Mouse (Mus musculus) ES-Bruce4 (cell line): ENCODE results near the gene Zfp574. TPM values are rescaled to one million over a fixed set of nuclear protein-coding genes. Genes with fewer than 3 reads are reported as not detected.

ENCODE experiments used
- H3K27ac ChIP-seq: 2 replicates; pipeline ENCODE4 v1.5.1; 2012; ENCODE audit warnings: low read length, inconsistent platforms; ENCODE audit not compliant: insufficient read depth
- H3K27me3 ChIP-seq: 2 replicates; pipeline ENCODE4 v1.6.1; 2012; ENCODE audit warnings: mild to moderate bottlenecking, low read length, inconsistent platforms; ENCODE audit not compliant: control insufficient read depth, poor library complexity, insufficient read depth, severe bottlenecking
- H3K36me3 ChIP-seq: 2 replicates; pipeline ENCODE4 v1.6.1; 2012; ENCODE audit warnings: inconsistent platforms, mild to moderate bottlenecking, low read length, moderate library complexity; ENCODE audit not compliant: control insufficient read depth, poor library complexity, insufficient read depth, severe bottlenecking
- H3K4me1 ChIP-seq: one replicate; pipeline ENCODE4 v1.8.1; 2011; ENCODE audit warnings: low read length; ENCODE audit not compliant: control insufficient read depth, insufficient read depth
- H3K4me3 ChIP-seq: 2 replicates; pipeline ENCODE4 v1.5.1; 2011; ENCODE audit warnings: low read depth, mild to moderate bottlenecking, low read length
- H3K9ac ChIP-seq: 2 replicates; pipeline ENCODE4 v1.6.1; 2012; ENCODE audit warnings: low read depth, mild to moderate bottlenecking, inconsistent platforms; ENCODE audit not compliant: poor library complexity, severe bottlenecking
- H3K9me3 ChIP-seq: replicated peaks from 2 replicates; pipeline ENCODE4 v1.6.1; 2012; ENCODE audit warnings: mild to moderate bottlenecking, low read length, inconsistent platforms; ENCODE audit not compliant: control insufficient read depth, poor library complexity, insufficient read depth, severe bottlenecking
- CTCF ChIP-seq: IDR thresholded peaks from one replicate; pipeline ENCODE4 v1.8.1; 2011; ENCODE audit warnings: low read depth, low read length
- EP300 ChIP-seq: IDR thresholded peaks from 2 replicates; pipeline ENCODE4 v1.6.1; 2011; ENCODE audit warnings: low read depth, low read length; ENCODE audit not compliant: insufficient read depth
- POLR2A ChIP-seq: IDR thresholded peaks from one replicate; pipeline ENCODE4 v1.8.1; 2011; ENCODE audit warnings: low read length; ENCODE audit not compliant: insufficient read depth
- polyA plus RNA-seq: library from polyadenylated mRNA; stranded (reverse); fragments of >200 nt; gene quantifications from 2 replicates; pipeline ENCODE4 v1.2.4, GENCODE M21; 2011; ENCODE audit warnings: low read depth; ENCODE audit not compliant: missing spikeins, insufficient read depth, insufficient read length

Gene Zfp574
- polyA plus RNA-seq, 1 experiment: 13.5 TPM

DNA sequence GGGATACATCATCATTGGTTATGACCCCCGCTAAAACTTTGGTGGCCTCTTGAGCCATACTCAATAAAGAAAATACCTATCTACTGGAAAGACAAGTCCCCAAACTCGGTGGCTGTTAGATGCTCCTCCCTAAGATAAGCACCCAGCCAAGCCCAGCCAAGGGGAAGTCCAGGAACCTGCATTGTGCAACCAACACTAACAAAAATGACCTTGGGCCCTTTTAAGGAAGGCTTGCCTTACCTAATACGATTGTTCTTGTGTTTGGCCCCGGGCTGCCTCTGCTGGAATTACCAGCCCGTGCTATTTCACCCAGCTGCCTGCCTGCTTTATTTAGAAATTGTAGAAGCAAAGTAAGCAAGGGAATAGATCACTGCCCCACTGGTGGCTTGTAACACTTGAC, 12.3 kb downstream of the Zfp574 start:
- Histone ChIP-seq H3K27ac (peak overlapping the region; percentile 37; the same call in 1 of the 2 replicates), H3K4me1 (peaks cover 6% of the 10 kb centered on the region), H3K9me3 (no peaks in the 10 kb centered on the region), H3K9ac (no peak overlapping the region), H3K4me3 (no peak overlapping the region), H3K36me3 (peaks cover 33% of the 10 kb centered on the region), H3K27me3 (no peaks in the 10 kb centered on the region)
- TF ChIP-seq CTCF (no peak), EP300 (no peak), POLR2A (no peak)

DNA sequence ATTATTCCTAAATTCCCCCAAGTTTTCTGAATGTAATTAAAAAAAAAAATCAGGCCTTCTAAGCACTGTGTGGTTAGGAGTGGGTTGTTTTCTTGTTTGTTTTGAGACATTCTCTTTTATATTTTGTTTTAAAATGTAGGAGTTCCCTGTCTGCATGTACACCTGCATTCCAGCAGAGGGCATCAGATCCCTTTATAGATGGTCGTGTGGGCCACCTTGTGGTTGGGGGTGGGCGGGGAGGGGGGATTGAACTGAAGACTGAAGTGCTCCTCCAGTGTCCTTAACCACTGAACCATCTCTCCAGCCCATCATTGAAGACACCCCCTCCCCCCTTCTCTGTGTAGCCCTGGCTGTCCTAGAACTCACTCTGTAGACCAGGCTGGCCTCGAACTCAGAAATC, 14.3 kb downstream of the Zfp574 start:
- TF ChIP-seq EP300 (no peak), CTCF (peak; percentile 49)
- no peak overlapping the region for H3K9ac ChIP-seq
- H3K4me1 ChIP-seq: peaks cover 7% of the 10 kb centered on the region
- no peak overlapping the region for H3K4me3 ChIP-seq
- peak overlapping the region; percentile 56; the same call in 1 of the 2 replicates for H3K27ac ChIP-seq
- H3K9me3 ChIP-seq: no peaks in the 10 kb centered on the region
- no peaks in the 10 kb centered on the region for H3K27me3 ChIP-seq
- peaks cover 18% of the 10 kb centered on the region for H3K36me3 ChIP-seq

DNA sequence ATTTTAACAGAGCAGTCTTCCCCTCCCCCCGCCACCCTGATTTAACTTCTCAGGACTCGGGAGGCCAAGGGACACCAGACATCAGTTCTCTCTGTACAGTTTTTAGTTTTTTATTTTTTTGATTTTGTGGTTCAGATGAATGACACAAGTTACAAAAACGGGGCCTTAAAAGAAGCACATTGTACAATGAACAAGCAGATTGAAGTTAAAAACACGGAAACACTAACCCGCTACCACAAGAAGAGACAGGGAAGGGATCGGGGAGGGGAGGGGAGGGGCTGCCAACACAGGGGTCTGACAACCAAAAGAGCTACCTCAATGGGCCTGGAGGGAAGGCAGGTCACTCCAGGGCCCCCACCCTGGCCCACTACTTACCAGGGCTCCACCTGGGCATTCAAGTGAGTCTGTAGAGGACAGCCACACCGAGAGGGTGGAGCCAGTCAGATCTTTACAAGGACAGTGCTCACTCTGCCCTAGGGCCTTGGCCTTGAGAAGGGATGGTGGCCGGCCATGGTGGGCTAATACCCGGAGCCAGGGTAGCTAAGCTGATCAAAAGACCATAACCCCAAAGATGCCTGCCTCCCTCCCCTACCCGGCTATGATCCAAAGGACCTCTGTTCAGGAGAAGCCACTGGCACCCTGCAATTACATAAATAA, 15.0 kb downstream of the Zfp574 start:
- Histone ChIP-seq H3K9me3 (no peaks in the 10 kb centered on the region), H3K27me3 (no peaks in the 10 kb centered on the region), H3K27ac (peak overlapping the region; percentile 56; the same call in 1 of the 2 replicates), H3K4me3 (no peak overlapping the region), H3K4me1 (peaks cover 4% of the 10 kb centered on the region), H3K9ac (no peak overlapping the region), H3K36me3 (peaks cover 11% of the 10 kb centered on the region)
- no peak for TF ChIP-seq EP300
- no peak for TF ChIP-seq CTCF
- no peak for TF ChIP-seq POLR2A

DNA sequence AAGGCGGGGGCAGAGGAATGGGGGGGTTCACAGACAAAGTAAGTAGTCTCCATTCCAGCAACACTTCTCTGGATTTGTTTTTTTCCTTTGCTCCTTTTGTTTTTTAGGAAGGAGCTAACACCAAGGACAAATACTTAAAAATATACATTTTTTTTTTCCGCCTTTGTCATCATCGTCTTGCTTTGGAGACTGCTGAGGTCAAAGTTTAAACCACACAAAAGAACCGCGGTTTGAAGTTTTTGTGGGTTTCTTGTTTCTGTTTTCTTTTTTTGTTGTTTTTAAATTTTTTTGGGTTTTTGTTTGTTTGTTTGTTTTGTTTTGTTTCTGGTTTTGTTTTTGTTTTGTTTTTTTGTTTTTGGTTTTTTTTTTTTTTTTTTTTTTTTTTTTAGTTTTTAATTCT, 15.6 kb downstream of the Zfp574 start:
- Histone ChIP-seq H3K27me3 (no peaks in the 10 kb centered on the region), H3K4me1 (peaks cover 4% of the 10 kb centered on the region), H3K4me3 (no peak overlapping the region), H3K36me3 (peaks cover 7% of the 10 kb centered on the region), H3K27ac (no peak overlapping the region), H3K9me3 (no peaks in the 10 kb centered on the region), H3K9ac (no peak overlapping the region)
- TF ChIP-seq POLR2A (no peak), EP300 (no peak)

DNA sequence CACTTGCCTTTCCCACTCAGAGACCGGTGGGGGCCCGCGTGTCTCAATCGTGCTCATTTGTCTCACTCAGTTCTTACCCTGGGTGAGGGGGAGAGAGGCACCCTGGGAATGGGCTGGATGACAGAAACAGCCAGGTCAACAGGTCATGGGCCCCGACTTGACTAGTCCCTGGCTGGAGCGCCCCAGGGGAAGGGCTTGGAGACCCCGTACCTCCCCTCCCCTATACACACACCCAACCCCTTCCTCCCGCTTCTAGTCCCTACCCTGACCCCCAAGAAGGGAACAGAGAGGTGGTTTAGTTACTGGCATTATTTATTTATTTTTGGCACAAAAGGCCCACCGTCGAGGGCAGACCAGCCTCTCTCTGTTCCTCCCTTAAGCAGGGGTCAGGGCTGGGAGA, 16.2 kb downstream of the Zfp574 start:
- Histone ChIP-seq H3K4me1 (peaks cover 4% of the 10 kb centered on the region), H3K9ac (0 out of 2 replicates have a peak overlapping the region, but pooled peaks have one; percentile 5), H3K4me3 (no peak overlapping the region), H3K27me3 (no peaks in the 10 kb centered on the region), H3K36me3 (peaks cover 3% of the 10 kb centered on the region; the same call in 1 of the 2 replicates), H3K27ac (no peak overlapping the region), H3K9me3 (no peaks in the 10 kb centered on the region)
- TF ChIP-seq CTCF (no peak), POLR2A (no peak), EP300 (no peak)

DNA sequence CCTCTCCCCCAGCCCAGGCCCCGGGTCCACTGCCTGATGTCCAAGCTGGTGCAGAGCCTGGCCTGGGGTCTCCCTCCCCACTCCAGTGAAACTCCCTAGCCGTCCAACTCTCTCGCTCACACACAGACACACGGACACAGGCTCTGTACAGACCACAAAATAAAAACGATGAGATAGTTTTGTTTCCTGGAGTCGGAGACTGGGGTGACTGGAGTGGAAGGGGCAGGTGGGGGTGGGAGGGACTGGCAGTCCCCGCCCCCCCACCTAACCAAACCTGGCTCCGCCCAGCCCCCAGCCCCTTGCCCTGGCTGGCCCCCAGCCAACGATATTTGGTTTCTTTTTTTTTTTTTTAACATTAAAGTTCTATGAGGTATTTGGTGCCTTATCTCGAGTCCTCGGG, 16.6 kb downstream of the Zfp574 start:
- no peaks in the 10 kb centered on the region for H3K27me3 ChIP-seq
- no peaks in the 10 kb centered on the region for H3K36me3 ChIP-seq
- H3K4me1 ChIP-seq: peaks cover 4% of the 10 kb centered on the region
- H3K27ac ChIP-seq: no peak overlapping the region
- no peak for TF ChIP-seq EP300
- TF ChIP-seq CTCF: no peak
- TF ChIP-seq POLR2A: no peak
- H3K9ac ChIP-seq: 0 out of 2 replicates have a peak overlapping the region, but pooled peaks have one; percentile 5
- no peak overlapping the region for H3K4me3 ChIP-seq
- H3K9me3 ChIP-seq: no peaks in the 10 kb centered on the region
